Mouse (Mus musculus): ENCODE data around the gene Srp9. TPM values are rescaled to one million over a fixed set of nuclear protein-coding genes. Genes with fewer than 3 reads are reported as not detected.

Srp9 gene
- polyA plus RNA-seq, 1 experiment from 2014 or later: 113 TPM

DNA sequence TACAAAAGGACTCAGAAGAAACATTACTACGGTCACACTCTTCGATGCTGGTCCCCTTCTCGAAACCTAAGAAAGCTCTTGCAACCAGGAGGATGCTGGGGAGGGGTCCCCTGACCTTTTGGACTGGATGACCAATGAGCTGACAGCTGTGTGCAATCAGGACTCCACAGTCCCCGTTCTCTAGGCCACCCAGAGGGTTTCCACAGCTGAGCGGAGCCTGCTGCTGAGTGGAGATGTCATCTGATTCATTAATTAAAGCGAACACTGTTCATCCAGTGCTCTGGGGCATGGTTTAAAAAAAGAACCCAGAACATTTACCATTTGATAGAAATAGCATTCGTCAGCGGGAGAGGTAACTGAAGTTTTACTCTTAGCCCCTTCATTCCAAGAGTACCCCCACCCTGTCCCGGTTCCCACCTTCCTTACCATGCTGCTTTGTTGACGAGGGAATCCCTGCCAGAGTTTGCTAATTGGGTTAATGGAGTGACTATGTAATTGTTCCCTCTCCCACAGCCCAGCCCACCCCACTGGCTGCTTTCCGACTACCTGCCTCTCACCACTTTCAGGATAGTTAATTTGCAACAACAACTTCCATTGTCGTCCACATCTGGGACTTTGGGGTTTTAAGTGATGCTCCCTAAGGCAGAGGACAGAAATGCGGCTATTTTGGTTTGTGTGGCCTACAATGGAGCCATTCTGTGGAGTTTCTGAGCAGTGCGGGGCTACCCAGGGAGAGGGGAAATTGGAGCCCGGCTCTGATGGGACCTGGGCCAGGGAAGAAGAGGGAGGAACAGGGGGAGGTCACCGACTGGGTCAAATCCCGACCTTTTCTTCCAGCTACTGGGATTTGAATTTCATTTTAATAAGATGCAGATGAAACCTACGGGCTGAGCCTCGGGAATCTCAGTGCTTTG is 10.7 kb upstream of the Srp9 start:
- Histone ChIP-seq H3K9me3 (ENCODE audit: control insufficient read depth, low read length) (no peaks in the 10 kb centered on the region), H3K9ac (ENCODE audit: low read length) (no peak overlapping the region), H3K4me1 (ENCODE audit: control insufficient read depth in 2 of 2, insufficient read depth in 2 of 2, low read length in 2 of 2) (peaks cover 27 to 32% of the 10 kb centered on the region in 2 experiments), H3K27me3 (ENCODE audit: control insufficient read depth, insufficient read depth, low read length) (no peaks in the 10 kb centered on the region), H3K4me3 (ENCODE audit: control insufficient read depth in 1 of 2, insufficient read depth in 1 of 2, low read depth in 1 of 2, low read length in 2 of 2) (no peak overlapping the region), H3K27ac (replicated peaks in 1 of 2; ENCODE audit: control insufficient read depth in 1 of 2, insufficient read depth in 1 of 2, low read depth in 2 of 2, low read length in 2 of 2) (no peak overlapping the region), H3K4me2 (ENCODE audit: low read length) (no peak overlapping the region), H3K36me3 (ENCODE audit: control insufficient read depth, insufficient read depth, low read length) (no peaks in the 10 kb centered on the region)
- 61% methylated on average over 19 of the region's 19 CpGs for WGBS
- no peak for ATAC-seq (ENCODE audit: insufficient number of reproducible peaks, insufficient read depth, low FRiP score, low read depth)

DNA sequence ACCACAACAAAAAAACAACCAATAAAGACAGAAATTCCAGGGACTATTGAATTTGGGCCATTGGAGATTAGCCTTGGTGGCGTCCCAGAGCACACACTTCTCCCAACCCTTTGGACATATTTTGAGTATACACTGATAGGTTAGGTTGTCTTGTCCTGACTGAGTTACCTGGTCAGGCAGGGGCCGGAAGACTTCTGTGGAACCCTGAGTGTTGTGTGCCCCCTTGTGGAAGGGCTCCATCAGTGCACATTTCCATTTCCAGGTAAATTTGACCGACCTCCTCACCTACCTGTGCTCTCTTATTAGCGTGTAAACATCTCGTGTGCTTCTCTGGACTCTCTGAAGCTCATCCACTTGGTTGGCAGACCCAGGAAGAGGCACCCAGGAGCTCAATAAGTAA is 9.3 kb upstream of the Srp9 start:
- no peaks in the 10 kb centered on the region for H3K27me3 ChIP-seq (ENCODE audit: control insufficient read depth, insufficient read depth, low read length)
- ATAC-seq (ENCODE audit: insufficient number of reproducible peaks, insufficient read depth, low FRiP score, low read depth): no peak
- H3K4me3 ChIP-seq (ENCODE audit: control insufficient read depth in 1 of 2, insufficient read depth in 1 of 2, low read depth in 1 of 2, low read length in 2 of 2): no peak overlapping the region
- 17% methylated on average over 5 of the region's 5 CpGs for WGBS
- H3K9ac ChIP-seq (ENCODE audit: low read length): no peak overlapping the region
- H3K9me3 ChIP-seq (ENCODE audit: control insufficient read depth, low read length): no peaks in the 10 kb centered on the region
- no peak overlapping the region for H3K4me2 ChIP-seq (ENCODE audit: low read length)
- no peak overlapping the region for H3K27ac ChIP-seq (replicated peaks in 1 of 2; ENCODE audit: control insufficient read depth in 1 of 2, insufficient read depth in 1 of 2, low read depth in 2 of 2, low read length in 2 of 2)
- H3K4me1 ChIP-seq (ENCODE audit: control insufficient read depth in 2 of 2, insufficient read depth in 2 of 2, low read length in 2 of 2): peaks cover 27 to 32% of the 10 kb centered on the region in 2 experiments
- no peaks in the 10 kb centered on the region for H3K36me3 ChIP-seq (ENCODE audit: control insufficient read depth, insufficient read depth, low read length)

DNA sequence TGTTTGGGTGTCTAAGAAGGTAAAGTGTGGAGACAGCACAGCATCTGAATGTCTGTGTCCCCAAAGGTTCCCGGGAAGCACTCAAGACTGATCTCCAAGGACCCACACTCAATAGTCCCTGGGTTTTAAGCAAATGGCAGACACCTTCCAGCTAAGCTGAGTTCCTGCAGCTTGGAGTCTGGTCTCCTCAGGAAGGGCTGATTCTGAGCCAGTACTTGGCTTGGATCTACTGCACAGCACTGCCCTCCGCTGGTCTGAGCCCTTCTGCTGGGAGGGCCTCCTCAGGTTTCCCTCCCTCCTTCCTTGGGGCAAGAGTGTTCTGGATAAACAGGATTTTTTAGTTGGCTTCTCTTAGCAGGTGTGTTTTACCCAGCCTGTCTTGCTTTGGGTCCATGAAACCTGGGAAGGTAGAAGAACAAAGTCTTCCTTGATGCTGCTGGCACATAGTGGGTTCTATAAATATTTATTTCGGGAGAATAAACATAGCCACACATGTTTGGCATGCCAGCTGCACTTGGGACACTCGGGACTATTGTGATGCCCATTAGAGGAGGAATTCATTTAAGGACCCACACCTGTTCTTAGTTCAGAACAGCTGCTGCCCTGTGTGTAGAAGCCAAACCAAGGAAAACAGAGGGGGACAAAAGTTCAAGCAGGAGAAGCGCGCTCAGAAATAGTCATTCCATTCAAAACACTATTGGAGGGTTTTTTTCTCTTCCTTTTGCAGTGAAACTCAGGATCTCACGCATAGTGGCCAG is 8.7 kb upstream of the Srp9 start:
- Histone ChIP-seq H3K27me3 (ENCODE audit: control insufficient read depth, insufficient read depth, low read length) (no peaks in the 10 kb centered on the region), H3K36me3 (ENCODE audit: control insufficient read depth, insufficient read depth, low read length) (no peaks in the 10 kb centered on the region), H3K27ac (replicated peaks in 1 of 2; ENCODE audit: control insufficient read depth in 1 of 2, insufficient read depth in 1 of 2, low read depth in 2 of 2, low read length in 2 of 2) (no peak overlapping the region), H3K4me3 (ENCODE audit: control insufficient read depth in 1 of 2, insufficient read depth in 1 of 2, low read depth in 1 of 2, low read length in 2 of 2) (no peak overlapping the region), H3K4me1 (ENCODE audit: control insufficient read depth in 2 of 2, insufficient read depth in 2 of 2, low read length in 2 of 2) (peaks cover 23 to 27% of the 10 kb centered on the region in 2 experiments), H3K9me3 (ENCODE audit: control insufficient read depth, low read length) (no peaks in the 10 kb centered on the region), H3K4me2 (ENCODE audit: low read length) (no peak overlapping the region), H3K9ac (ENCODE audit: low read length) (no peak overlapping the region)
- no peak for ATAC-seq (ENCODE audit: insufficient number of reproducible peaks, insufficient read depth, low FRiP score, low read depth)
- 48% methylated on average over 7 of the region's 7 CpGs for WGBS

DNA sequence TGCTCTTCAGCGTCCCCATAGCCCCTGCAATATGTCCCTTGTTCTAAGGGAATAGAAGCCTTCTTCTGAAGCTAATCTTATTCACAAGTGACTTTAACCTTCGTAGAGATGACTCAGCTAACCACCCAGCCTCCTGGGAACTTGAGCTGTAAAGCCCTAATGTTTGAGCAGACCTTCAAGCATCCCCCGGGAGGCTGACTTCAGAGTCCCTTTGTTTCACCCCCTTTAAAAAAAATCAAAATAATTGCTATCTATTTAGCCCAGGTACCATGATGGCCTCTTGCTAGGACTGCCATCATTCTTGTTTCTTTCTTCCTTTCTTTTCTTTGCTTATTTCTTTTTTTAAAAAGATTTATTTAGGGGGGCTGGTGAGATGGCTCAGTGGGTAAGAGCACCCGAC is 2.1 kb upstream of the Srp9 start:
- peaks cover 5% of the 10 kb centered on the region; the same call in 1 of the 2 replicates for H3K36me3 ChIP-seq (ENCODE audit: control insufficient read depth, insufficient read depth, low read length)
- no peak overlapping the region for H3K4me2 ChIP-seq (ENCODE audit: low read length)
- H3K27ac ChIP-seq (replicated peaks in 1 of 2; ENCODE audit: control insufficient read depth in 1 of 2, insufficient read depth in 1 of 2, low read depth in 2 of 2, low read length in 2 of 2): no peak overlapping the region
- WGBS: 77% methylated on average over 4 of the region's 4 CpGs
- H3K4me1 ChIP-seq (ENCODE audit: control insufficient read depth in 2 of 2, insufficient read depth in 2 of 2, low read length in 2 of 2): peaks cover 2 to 13% of the 10 kb centered on the region in 2 experiments; a peak in 3 of 4 replicates
- H3K4me3 ChIP-seq (ENCODE audit: control insufficient read depth in 1 of 2, insufficient read depth in 1 of 2, low read depth in 1 of 2, low read length in 2 of 2): no peak overlapping the region
- no peaks in the 10 kb centered on the region for H3K9me3 ChIP-seq (ENCODE audit: control insufficient read depth, low read length)
- no peak overlapping the region for H3K9ac ChIP-seq (ENCODE audit: low read length)
- no peaks in the 10 kb centered on the region for H3K27me3 ChIP-seq (ENCODE audit: control insufficient read depth, insufficient read depth, low read length)
- ATAC-seq (ENCODE audit: insufficient number of reproducible peaks, insufficient read depth, low FRiP score, low read depth): no peak

DNA sequence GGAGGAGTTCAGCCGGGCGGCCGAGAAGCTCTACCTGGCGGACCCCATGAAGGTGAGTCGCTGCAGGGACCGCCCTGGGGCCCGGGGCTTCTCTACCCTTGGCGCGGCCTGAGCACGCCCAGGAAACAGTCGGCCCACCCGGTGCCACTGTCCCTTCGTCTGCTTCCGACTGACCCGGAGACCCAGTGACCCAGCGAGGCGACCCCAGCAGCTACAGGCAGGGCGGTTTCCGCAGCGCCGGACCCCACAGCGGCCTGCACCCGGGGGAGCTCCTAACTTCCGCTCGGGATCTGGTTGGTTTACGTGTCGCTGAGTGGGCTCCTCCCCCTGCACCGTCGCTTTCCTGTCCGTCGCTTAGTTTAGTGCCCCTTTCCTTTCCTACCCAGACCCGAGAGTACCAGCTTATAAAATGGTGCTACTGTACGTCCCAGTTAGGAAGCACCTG is 409 bp downstream of the Srp9 start:
- peak overlapping the region; percentile 67 to 83 for H3K4me3 ChIP-seq (ENCODE audit: control insufficient read depth in 1 of 2, insufficient read depth in 1 of 2, low read depth in 1 of 2, low read length in 2 of 2)
- H3K9ac ChIP-seq (ENCODE audit: low read length): peak overlapping the region; percentile 81
- peaks cover 2 to 13% of the 10 kb centered on the region in 2 experiments; a peak in 3 of 4 replicates for H3K4me1 ChIP-seq (ENCODE audit: control insufficient read depth in 2 of 2, insufficient read depth in 2 of 2, low read length in 2 of 2)
- peak; percentile 92 for ATAC-seq (ENCODE audit: insufficient number of reproducible peaks, insufficient read depth, low FRiP score, low read depth)
- H3K27ac ChIP-seq (replicated peaks in 1 of 2; ENCODE audit: control insufficient read depth in 1 of 2, insufficient read depth in 1 of 2, low read depth in 2 of 2, low read length in 2 of 2): peak overlapping the region; percentile 65 to 80
- WGBS: under 1% methylated on average over 33 of the region's 33 CpGs
- H3K27me3 ChIP-seq (ENCODE audit: control insufficient read depth, insufficient read depth, low read length): no peaks in the 10 kb centered on the region
- no peaks in the 10 kb centered on the region for H3K9me3 ChIP-seq (ENCODE audit: control insufficient read depth, low read length)
- H3K4me2 ChIP-seq (ENCODE audit: low read length): peak overlapping the region; percentile 63
- peaks cover 28% of the 10 kb centered on the region for H3K36me3 ChIP-seq (ENCODE audit: control insufficient read depth, insufficient read depth, low read length)

DNA sequence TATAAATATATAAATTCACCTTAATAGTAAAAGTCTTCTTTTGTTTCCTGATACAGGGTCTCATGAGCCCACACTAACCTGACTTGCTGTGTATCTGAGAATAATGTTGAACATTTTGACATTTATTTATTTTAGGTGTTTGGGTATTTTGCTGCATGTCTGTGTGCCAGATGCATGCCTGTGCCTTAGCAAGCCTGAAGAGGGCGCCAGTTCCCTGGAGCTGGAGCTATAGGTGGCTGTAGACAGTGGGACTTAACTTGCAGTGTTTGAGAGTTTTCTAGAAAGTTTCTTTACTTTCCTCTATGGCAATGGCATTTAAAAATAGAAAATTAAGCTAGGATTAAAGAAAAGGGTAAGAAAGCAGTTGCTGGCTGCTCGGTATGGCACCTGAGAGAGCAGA is 6.3 kb downstream of the Srp9 start:
- no peak overlapping the region for H3K9ac ChIP-seq (ENCODE audit: low read length)
- 52% methylated on average over 2 of the region's 2 CpGs for WGBS
- no peak overlapping the region for H3K4me3 ChIP-seq (ENCODE audit: control insufficient read depth in 1 of 2, insufficient read depth in 1 of 2, low read depth in 1 of 2, low read length in 2 of 2)
- peaks cover 49% of the 10 kb centered on the region for H3K36me3 ChIP-seq (ENCODE audit: control insufficient read depth, insufficient read depth, low read length)
- H3K27me3 ChIP-seq (ENCODE audit: control insufficient read depth, insufficient read depth, low read length): no peaks in the 10 kb centered on the region
- H3K4me2 ChIP-seq (ENCODE audit: low read length): no peak overlapping the region
- ATAC-seq (ENCODE audit: insufficient number of reproducible peaks, insufficient read depth, low FRiP score, low read depth): no peak
- no peaks in the 10 kb centered on the region for H3K9me3 ChIP-seq (ENCODE audit: control insufficient read depth, low read length)
- peaks cover 0 to 7% of the 10 kb centered on the region in 2 experiments; a peak in 2 of 4 replicates for H3K4me1 ChIP-seq (ENCODE audit: control insufficient read depth in 2 of 2, insufficient read depth in 2 of 2, low read length in 2 of 2)
- no peak overlapping the region for H3K27ac ChIP-seq (replicated peaks in 1 of 2; ENCODE audit: control insufficient read depth in 1 of 2, insufficient read depth in 1 of 2, low read depth in 2 of 2, low read length in 2 of 2)

DNA sequence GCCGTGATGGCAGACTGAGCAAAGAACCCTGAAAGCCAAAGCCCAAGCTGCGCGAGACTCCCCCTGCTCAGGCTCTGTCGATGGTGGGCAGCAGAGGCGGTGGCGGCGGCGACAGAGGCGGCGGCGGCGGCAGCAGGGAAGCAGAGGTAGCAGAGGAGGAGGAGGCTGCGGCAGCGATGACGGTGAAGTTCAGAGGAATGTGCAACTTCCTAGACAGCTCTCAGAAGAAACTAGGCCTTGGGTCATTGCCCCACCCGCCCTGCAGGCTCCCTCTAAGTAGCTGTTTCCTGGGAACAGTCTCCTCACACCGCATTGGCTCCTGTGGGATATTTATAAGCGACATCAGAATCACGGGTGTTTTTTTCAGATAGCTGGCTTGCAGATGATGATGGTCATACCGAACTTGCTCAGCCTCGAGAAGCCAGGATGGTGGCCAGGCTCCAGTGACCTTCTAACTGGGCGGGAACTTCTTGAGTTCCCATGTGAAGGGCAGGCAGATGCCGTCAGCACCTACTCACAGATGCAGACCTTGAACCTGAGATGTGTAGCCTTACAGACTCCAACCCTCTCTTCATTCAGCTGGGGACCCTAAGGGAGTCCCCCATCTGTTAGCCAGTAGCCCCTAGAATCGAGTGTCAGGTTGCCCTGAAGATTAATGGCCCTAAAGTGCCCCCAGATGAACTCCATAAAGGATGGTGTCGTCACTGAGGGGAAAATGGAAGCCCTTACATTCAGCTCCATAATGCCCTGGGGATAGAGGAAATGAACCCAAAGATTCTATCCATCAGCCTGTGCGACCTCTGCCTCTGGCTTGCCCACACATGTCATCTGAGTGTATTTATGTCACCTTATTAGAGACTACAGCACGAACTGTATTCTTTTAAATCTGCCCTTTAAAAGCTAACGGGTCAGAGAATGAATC is 12.9 kb downstream of the Srp9 start:
- Histone ChIP-seq H3K4me1 (ENCODE audit: control insufficient read depth in 2 of 2, insufficient read depth in 2 of 2, low read length in 2 of 2) (peaks cover 3 to 7% of the 10 kb centered on the region in 2 experiments; a peak in 1 of 4 replicates), H3K9me3 (ENCODE audit: control insufficient read depth, low read length) (no peaks in the 10 kb centered on the region), H3K27ac (replicated peaks in 1 of 2; ENCODE audit: control insufficient read depth in 1 of 2, insufficient read depth in 1 of 2, low read depth in 2 of 2, low read length in 2 of 2) (no peak overlapping the region), H3K36me3 (ENCODE audit: control insufficient read depth, insufficient read depth, low read length) (peaks cover 5% of the 10 kb centered on the region; the same call in 1 of the 2 replicates), H3K4me2 (ENCODE audit: low read length) (peak overlapping the region; percentile 51), H3K4me3 (ENCODE audit: control insufficient read depth in 1 of 2, insufficient read depth in 1 of 2, low read depth in 1 of 2, low read length in 2 of 2) (0 out of 4 replicates have a peak overlapping the region, but pooled peaks of 1 of the 2 experiments have one; percentile 11), H3K9ac (ENCODE audit: low read length) (no peak overlapping the region), H3K27me3 (ENCODE audit: control insufficient read depth, insufficient read depth, low read length) (no peaks in the 10 kb centered on the region)
- WGBS: 48% methylated on average over 28 of the region's 28 CpGs
- no peak for ATAC-seq (ENCODE audit: insufficient number of reproducible peaks, insufficient read depth, low FRiP score, low read depth)
